Mouse (Mus musculus): ENCODE measurements around the gene Bend7. TPM values are rescaled to one million over a fixed set of nuclear protein-coding genes. Genes with fewer than 3 reads are reported as not detected.

Gene Bend7
- total RNA-seq (2022) = 1 to 10 TPM in 3 of 4 experiments, under 1 TPM in 1; 0.85 to 2.3 (median 1.5) TPM

GRCm38 (mm10) chr2:4717769-4718661 is at the start of gene Bend7:
Gene Bend7 (plus strand): TSS chr2:4717831.
- DNase-seq (ENCODE audit: low spot score in 2 of 2) = no peak

GRCm38 (mm10) chr2:4668626-4669025 is 49.0 kb upstream of the Bend7 start:
- no peak for DNase-seq (ENCODE audit: low spot score in 2 of 2)

GRCm38 (mm10) chr2:4669701-4670100 is 47.9 kb upstream of the Bend7 start:
- no peak for DNase-seq (ENCODE audit: low spot score in 2 of 2)

- no peak for DNase-seq (ENCODE audit: low spot score in 2 of 2)
Observed at GRCm38 (mm10) chr2:4671636-4672035, 46.0 kb upstream of the Bend7 start.

- no peak for DNase-seq (ENCODE audit: low spot score in 2 of 2)
Observed at GRCm38 (mm10) chr2:4679886-4680285, 37.7 kb upstream of the Bend7 start.

GRCm38 (mm10) chr2:4711262-4711661 is 6.4 kb upstream of the Bend7 start:
- no peak for DNase-seq (ENCODE audit: low spot score in 2 of 2)

GRCm38 (mm10) chr2:4717081-4717768 is 406 bp upstream of the Bend7 start:
- peak in 1 of 2 experiments; percentile 11 for DNase-seq (ENCODE audit: low spot score in 2 of 2)

- DNase-seq (ENCODE audit: low spot score in 2 of 2) = no peak
Observed at GRCm38 (mm10) chr2:4723088-4723487, 5.5 kb downstream of the Bend7 start.

- no peak for DNase-seq (ENCODE audit: low spot score in 2 of 2)
Observed at GRCm38 (mm10) chr2:4730161-4730560, 12.5 kb downstream of the Bend7 start.

GRCm38 (mm10) chr2:4733971-4734370 is 16.3 kb downstream of the Bend7 start:
- no peak for DNase-seq (ENCODE audit: low spot score in 2 of 2)

- DNase-seq (ENCODE audit: low spot score in 2 of 2) = no peak
Observed at GRCm38 (mm10) chr2:4736095-4736797, 18.6 kb downstream of the Bend7 start.

GRCm38 (mm10) chr2:4736798-4737155 is 19.1 kb downstream of the Bend7 start:
- DNase-seq (ENCODE audit: low spot score in 2 of 2) = no peak

- no peak for DNase-seq (ENCODE audit: low spot score in 2 of 2)
Observed at GRCm38 (mm10) chr2:4751918-4752317, 34.3 kb downstream of the Bend7 start.

GRCm38 (mm10) chr2:4755716-4756115 is 38.1 kb downstream of the Bend7 start:
- no peak for DNase-seq (ENCODE audit: low spot score in 2 of 2)

GRCm38 (mm10) chr2:4757218-4757617 is 39.6 kb downstream of the Bend7 start:
- no peak for DNase-seq (ENCODE audit: low spot score in 2 of 2)

GRCm38 (mm10) chr2:4760741-4761140 is 43.1 kb downstream of the Bend7 start:
- DNase-seq (ENCODE audit: low spot score in 2 of 2) = no peak

- DNase-seq (ENCODE audit: low spot score in 2 of 2) = no peak
Observed at GRCm38 (mm10) chr2:4761906-4762305, 44.3 kb downstream of the Bend7 start.

- DNase-seq (ENCODE audit: low spot score in 2 of 2) = no peak
Observed at GRCm38 (mm10) chr2:4764071-4764470, 46.4 kb downstream of the Bend7 start.

GRCm38 (mm10) chr2:4770376-4770775 is 52.7 kb downstream of the Bend7 start:
- DNase-seq (ENCODE audit: low spot score in 2 of 2) = no peak

GRCm38 (mm10) chr2:4773911-4774310 is 56.3 kb downstream of the Bend7 start:
- no peak for DNase-seq (ENCODE audit: low spot score in 2 of 2)

GRCm38 (mm10) chr2:4777291-4777690 is 59.7 kb downstream of the Bend7 start:
- DNase-seq (ENCODE audit: low spot score in 2 of 2) = no peak

GRCm38 (mm10) chr2:4781641-4782040 is 64.0 kb downstream of the Bend7 start:
- DNase-seq (ENCODE audit: low spot score in 2 of 2) = no peak
